Mouse (Mus musculus): Measurements from ENCODE around the gene Milr1. TPM values are rescaled to one million over a fixed set of nuclear protein-coding genes. Genes with fewer than 3 reads are reported as not detected.
"Not testable (repeated sequence)": the region's sequence is repeated elsewhere in the genome, so short reads cannot be mapped to it uniquely, and the experiment has no call there.

The Milr1 gene
- polyA plus RNA-seq, 1 experiment: 0.66 TPM

GRCm38 (mm10) chr11:106780590-106781220, 29.7 kb downstream of the Milr1 start:
- Histone ChIP-seq H3K27me3 (replicated peaks; ENCODE audit: control insufficient read depth, insufficient read depth, low read length) (no peaks in the 10 kb centered on the region), H3K36me3 (ENCODE audit: control insufficient read depth, insufficient read depth, low read length) (peaks cover 30% of the 10 kb centered on the region), H3K4me1 (ENCODE audit: control insufficient read depth, insufficient read depth, low read length) (peaks cover 15% of the 10 kb centered on the region), H3K4me3 (ENCODE audit: insufficient read depth, low read depth, low read length) (no peak overlapping the region), H3K27ac (ENCODE audit: insufficient read depth, low read depth, low read length) (no peak overlapping the region)
- TF ChIP-seq CTCF (conservative IDR thresholded peaks at IDR 0.05; ENCODE audit: insufficient read depth, insufficient read length, low read depth, low read length) (no peak), POLR2A (IDR thresholded peaks at IDR 0.05; ENCODE audit: low read depth, low read length) (no peak)
- WGBS: 67% methylated on average over 6 of the region's 6 CpGs
- no peak for DNase-seq

GRCm38 (mm10) chr11:106782271-106782670, 31.2 kb downstream of the Milr1 start:
- H3K4me3 ChIP-seq (ENCODE audit: insufficient read depth, low read depth, low read length); H3K27ac ChIP-seq (ENCODE audit: insufficient read depth, low read depth, low read length); H3K27me3 ChIP-seq (replicated peaks; ENCODE audit: control insufficient read depth, insufficient read depth, low read length); DNase-seq: not testable (repeated sequence)
- peaks cover 12% of the 10 kb centered on the region; the same call in 1 of the 2 replicates for H3K4me1 ChIP-seq (ENCODE audit: control insufficient read depth, insufficient read depth, low read length)
- 77% methylated on average over 7 of the region's 7 CpGs for WGBS
- peaks cover 39% of the 10 kb centered on the region for H3K36me3 ChIP-seq (ENCODE audit: control insufficient read depth, insufficient read depth, low read length)

GRCm38 (mm10) chr11:106782841-106783764, 32.1 kb downstream of the Milr1 start:
- no peaks in the 10 kb centered on the region for H3K27me3 ChIP-seq (replicated peaks; ENCODE audit: control insufficient read depth, insufficient read depth, low read length)
- peaks cover 39% of the 10 kb centered on the region for H3K36me3 ChIP-seq (ENCODE audit: control insufficient read depth, insufficient read depth, low read length)
- no peak overlapping the region for H3K4me3 ChIP-seq (ENCODE audit: insufficient read depth, low read depth, low read length)
- TF ChIP-seq POLR2A (IDR thresholded peaks at IDR 0.05; ENCODE audit: low read depth, low read length) (no peak), CTCF (conservative IDR thresholded peaks at IDR 0.05; ENCODE audit: insufficient read depth, insufficient read length, low read depth, low read length) (no peak)
- WGBS: 48% methylated on average over 9 of the region's 9 CpGs
- no peak for DNase-seq
- H3K27ac ChIP-seq (ENCODE audit: insufficient read depth, low read depth, low read length): no peak overlapping the region
- peaks cover 6% of the 10 kb centered on the region; the same call in 1 of the 2 replicates for H3K4me1 ChIP-seq (ENCODE audit: control insufficient read depth, insufficient read depth, low read length)

GRCm38 (mm10) chr11:106784476-106784875, 33.5 kb downstream of the Milr1 start:
- H3K27ac ChIP-seq (ENCODE audit: insufficient read depth, low read depth, low read length): no peak overlapping the region
- peaks cover 39% of the 10 kb centered on the region for H3K36me3 ChIP-seq (ENCODE audit: control insufficient read depth, insufficient read depth, low read length)
- no peak overlapping the region for H3K4me3 ChIP-seq (ENCODE audit: insufficient read depth, low read depth, low read length)
- H3K4me1 ChIP-seq (ENCODE audit: control insufficient read depth, insufficient read depth, low read length): peaks cover 6% of the 10 kb centered on the region; the same call in 1 of the 2 replicates
- no peak for DNase-seq
- TF ChIP-seq CTCF (conservative IDR thresholded peaks at IDR 0.05; ENCODE audit: insufficient read depth, insufficient read length, low read depth, low read length): no peak
- TF ChIP-seq POLR2A (IDR thresholded peaks at IDR 0.05; ENCODE audit: low read depth, low read length): no peak
- 58% methylated on average over 2 of the region's 2 CpGs for WGBS
- no peaks in the 10 kb centered on the region for H3K27me3 ChIP-seq (replicated peaks; ENCODE audit: control insufficient read depth, insufficient read depth, low read length)

- Histone ChIP-seq H3K4me1 (ENCODE audit: control insufficient read depth, insufficient read depth, low read length) (peaks cover 8% of the 10 kb centered on the region; the same call in 1 of the 2 replicates), H3K27me3 (replicated peaks; ENCODE audit: control insufficient read depth, insufficient read depth, low read length) (no peaks in the 10 kb centered on the region), H3K4me3 (ENCODE audit: insufficient read depth, low read depth, low read length) (no peak overlapping the region), H3K27ac (ENCODE audit: insufficient read depth, low read depth, low read length) (no peak overlapping the region), H3K36me3 (ENCODE audit: control insufficient read depth, insufficient read depth, low read length) (peaks cover 39% of the 10 kb centered on the region)
- WGBS: 39% methylated on average over 1 of the region's 1 CpGs
- no peak for DNase-seq
- TF ChIP-seq POLR2A (IDR thresholded peaks at IDR 0.05; ENCODE audit: low read depth, low read length): no peak
- no peak for TF ChIP-seq CTCF (conservative IDR thresholded peaks at IDR 0.05; ENCODE audit: insufficient read depth, insufficient read length, low read depth, low read length)
These were observed 34.0 kb downstream of the Milr1 start for GRCm38 (mm10) chr11:106785043-106785442.

- Histone ChIP-seq H3K4me3 (ENCODE audit: insufficient read depth, low read depth, low read length) (peak overlapping the region; percentile 66), H3K36me3 (ENCODE audit: control insufficient read depth, insufficient read depth, low read length) (peaks cover 30% of the 10 kb centered on the region), H3K4me1 (ENCODE audit: control insufficient read depth, insufficient read depth, low read length) (peaks cover 5% of the 10 kb centered on the region; the same call in 1 of the 2 replicates), H3K27ac (ENCODE audit: insufficient read depth, low read depth, low read length) (peak overlapping the region; percentile 96), H3K27me3 (replicated peaks; ENCODE audit: control insufficient read depth, insufficient read depth, low read length) (no peaks in the 10 kb centered on the region)
- under 1% methylated on average over 65 of the region's 65 CpGs for WGBS
- TF ChIP-seq POLR2A (IDR thresholded peaks at IDR 0.05; ENCODE audit: low read depth, low read length): peak; percentile 22
- no peak for TF ChIP-seq CTCF (conservative IDR thresholded peaks at IDR 0.05; ENCODE audit: insufficient read depth, insufficient read length, low read depth, low read length)
- peak; percentile 95 for DNase-seq
These were observed 36.4 kb downstream of the Milr1 start for GRCm38 (mm10) chr11:106787131-106788025.

Measured in kidney, adult 2 months (tissue).